Mouse (Mus musculus): ENCODE data around the gene Cers1.

Gene Cers1

GRCm38 (mm10) chr8:70351035-70351999 lies 35.7 kb downstream of the Cers1 start:
- no peak for DNase-seq (ENCODE audit: extremely low spot score, low spot score)

- DNase-seq (ENCODE audit: extremely low spot score, low spot score) = no peak
These were observed 36.4 kb downstream of the Cers1 start for GRCm38 (mm10) chr8:70352000-70352384.

- no peak for DNase-seq (ENCODE audit: extremely low spot score, low spot score)
These were observed 37.1 kb downstream of the Cers1 start for GRCm38 (mm10) chr8:70352657-70353151.

GRCm38 (mm10) chr8:70353194-70353817 lies 37.7 kb downstream of the Cers1 start, which contains the start of gene Upf1:
Gene Upf1 (minus strand): TSS chr8:70353278.
- peak; percentile 98 for DNase-seq (ENCODE audit: extremely low spot score, low spot score)

- no peak for DNase-seq (ENCODE audit: extremely low spot score, low spot score)
These were observed 38.4 kb downstream of the Cers1 start for GRCm38 (mm10) chr8:70354004-70354403.

- DNase-seq (ENCODE audit: extremely low spot score, low spot score) = no peak
These were observed 40.5 kb downstream of the Cers1 start for GRCm38 (mm10) chr8:70356111-70356510.

GRCm38 (mm10) chr8:70359411-70359810 lies 43.8 kb downstream of the Cers1 start:
- no peak for DNase-seq (ENCODE audit: extremely low spot score, low spot score)

GRCm38 (mm10) chr8:70360769-70361168 lies 45.2 kb downstream of the Cers1 start:
- peak; percentile 23 for DNase-seq (ENCODE audit: extremely low spot score, low spot score)

GRCm38 (mm10) chr8:70361484-70362032 lies 46.0 kb downstream of the Cers1 start:
- DNase-seq (ENCODE audit: extremely low spot score, low spot score) = no peak

GRCm38 (mm10) chr8:70364066-70364465 lies 48.5 kb downstream of the Cers1 start:
- no peak for DNase-seq (ENCODE audit: extremely low spot score, low spot score)

- no peak for DNase-seq (ENCODE audit: extremely low spot score, low spot score)
These were observed 51.0 kb downstream of the Cers1 start for GRCm38 (mm10) chr8:70366588-70366987.

- no peak for DNase-seq (ENCODE audit: extremely low spot score, low spot score)
These were observed 54.9 kb downstream of the Cers1 start for GRCm38 (mm10) chr8:70370476-70370875.

GRCm38 (mm10) chr8:70371951-70372350 lies 56.4 kb downstream of the Cers1 start:
- no peak for DNase-seq (ENCODE audit: extremely low spot score, low spot score)

- DNase-seq (ENCODE audit: extremely low spot score, low spot score) = peak; percentile 46
These were observed 58.1 kb downstream of the Cers1 start, which contains the start of gene Comp for GRCm38 (mm10) chr8:70373397-70374317. Gene Comp (plus strand): TSS chr8:70373558.

- peak; percentile 72 for DNase-seq (ENCODE audit: extremely low spot score, low spot score)
These were observed 58.8 kb downstream of the Cers1 start for GRCm38 (mm10) chr8:70374318-70374927.

- DNase-seq (ENCODE audit: extremely low spot score, low spot score) = peak; percentile 25
These were observed 59.8 kb downstream of the Cers1 start for GRCm38 (mm10) chr8:70375212-70375859.

GRCm38 (mm10) chr8:70376275-70376741 lies 60.7 kb downstream of the Cers1 start:
- DNase-seq (ENCODE audit: extremely low spot score, low spot score) = peak; percentile 49

- DNase-seq (ENCODE audit: extremely low spot score, low spot score) = no peak
These were observed 61.5 kb downstream of the Cers1 start for GRCm38 (mm10) chr8:70377049-70377448.

GRCm38 (mm10) chr8:70380069-70380468 lies 64.5 kb downstream of the Cers1 start:
- DNase-seq (ENCODE audit: extremely low spot score, low spot score) = no peak
